Mouse (Mus musculus) central nervous system, embryonic 18 days (tissue): ENCODE data around the gene Dab1. TPM values are rescaled to one million over a fixed set of nuclear protein-coding genes. Genes with fewer than 3 reads are reported as not detected.

Source experiments
- polyA plus RNA-seq: library from polyadenylated mRNA; depleted of rRNA; stranded (reverse); fragments of >200 nt; gene quantifications from 2 replicates; pipeline ENCODE4 v1.2.3, GENCODE M21; 2012; rRNA removed

The Dab1 gene
- polyA plus RNA-seq, result 65.5 and 65.6 TPM in 2 replicates

DNA sequence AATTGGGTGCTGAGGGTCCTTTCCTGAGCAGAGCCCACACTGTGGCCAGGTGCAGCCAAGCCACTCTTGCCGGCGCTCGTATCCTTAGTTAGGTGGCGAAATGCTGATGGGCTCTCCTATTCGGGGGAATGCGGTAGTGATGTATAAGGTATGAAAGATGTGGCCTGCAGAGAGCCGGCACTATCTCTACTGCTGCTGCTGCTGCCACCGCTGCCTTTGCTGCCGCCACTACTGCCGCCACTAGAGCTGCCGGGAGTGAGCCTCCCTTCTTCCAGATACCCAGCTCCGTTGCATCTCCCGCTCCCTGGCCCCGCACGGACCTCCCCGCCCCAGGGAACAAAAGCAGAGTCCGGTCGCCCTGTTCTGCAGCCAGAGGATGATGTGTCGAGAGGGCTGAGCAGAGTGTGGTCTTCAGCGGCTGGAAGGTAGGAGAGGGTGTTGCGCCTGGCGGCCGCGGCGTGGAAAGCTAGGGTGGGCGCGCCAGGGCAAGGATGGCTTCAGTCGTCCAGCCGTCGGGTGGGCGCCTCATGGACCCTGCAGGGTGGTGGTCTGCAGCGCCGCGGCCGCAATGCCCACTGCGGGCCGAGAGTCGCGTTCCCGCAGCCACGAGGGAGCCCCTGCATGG, at the start of gene Dab1:
Gene Dab1, plus strand, starts transcription at position 39 of the 625 bp plus-strand sequence.

DNA sequence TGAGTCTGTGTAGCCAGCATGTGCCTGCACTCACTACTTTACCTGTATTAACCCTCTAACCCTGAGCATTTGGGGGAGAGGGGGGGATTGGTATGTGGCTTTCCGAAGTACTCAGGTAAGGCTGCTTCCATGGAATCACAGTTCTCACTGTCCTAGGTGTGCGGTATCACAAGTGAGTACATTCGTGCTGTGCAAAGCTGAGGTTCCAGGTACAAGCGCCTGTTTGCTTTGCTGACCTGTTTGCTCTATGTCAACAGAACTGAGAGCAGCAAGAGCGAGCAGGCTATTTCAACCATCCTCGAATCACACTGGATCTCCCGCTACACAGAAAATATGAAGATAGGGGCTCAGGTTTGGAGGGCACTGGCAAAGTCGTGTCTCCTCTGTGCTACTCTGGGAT, 1146.9 kb downstream of the Dab1 start, which contains the start of gene C8b:
Gene C8b, plus strand, starts transcription at position 253 of the 400 bp plus-strand sequence.

